Mouse (Mus musculus): ENCODE data around the gene Gm21962. TPM values are rescaled to one million over a fixed set of nuclear protein-coding genes. Genes with fewer than 3 reads are reported as not detected.

The Gm21962 gene
- polyA plus RNA-seq, 1 experiment from 2014 or later = not detected

DNA sequence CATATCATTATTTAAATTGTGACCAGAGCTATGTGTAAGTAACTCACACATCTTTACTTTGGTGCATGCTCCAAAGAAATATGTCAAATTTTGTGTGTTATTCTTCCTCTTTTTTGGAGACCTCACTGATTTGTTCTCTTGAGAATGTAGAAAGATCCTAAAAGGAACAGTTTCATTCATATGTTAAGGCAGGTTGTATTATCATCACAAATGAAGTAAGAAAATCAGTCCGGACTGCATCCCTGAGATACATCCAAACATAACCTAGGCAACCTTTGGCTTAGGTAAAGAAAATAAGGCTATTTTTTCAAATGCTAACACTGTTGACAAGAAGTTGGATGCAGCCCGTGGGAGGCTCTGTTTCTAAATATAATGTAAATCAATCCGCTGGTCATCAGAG lies 28.8 kb upstream of the Gm21962 start:
- H3K4me3 ChIP-seq (ENCODE audit: low read depth, low read length) = no peak overlapping the region
- ATAC-seq (ENCODE audit: low read depth) = no peak
- no peaks in the 10 kb centered on the region for H3K4me1 ChIP-seq (ENCODE audit: control insufficient read depth, insufficient read depth, low read length)
- no peak overlapping the region for H3K27ac ChIP-seq (ENCODE audit: low read depth, low read length)
- H3K9me3 ChIP-seq (ENCODE audit: control insufficient read depth, low read length) = no peaks in the 10 kb centered on the region
- no peaks in the 10 kb centered on the region for H3K27me3 ChIP-seq (ENCODE audit: control insufficient read depth, insufficient read depth, low read length)
- no peak overlapping the region for H3K4me2 ChIP-seq (ENCODE audit: low read depth, low read length)
- no peak overlapping the region for H3K9ac ChIP-seq (replicated peaks; ENCODE audit: low read depth, low read length)
- no peaks in the 10 kb centered on the region for H3K36me3 ChIP-seq (ENCODE audit: control insufficient read depth, insufficient read depth, low read length)
- WGBS = 49% methylated on average over 3 of the region's 3 CpGs

DNA sequence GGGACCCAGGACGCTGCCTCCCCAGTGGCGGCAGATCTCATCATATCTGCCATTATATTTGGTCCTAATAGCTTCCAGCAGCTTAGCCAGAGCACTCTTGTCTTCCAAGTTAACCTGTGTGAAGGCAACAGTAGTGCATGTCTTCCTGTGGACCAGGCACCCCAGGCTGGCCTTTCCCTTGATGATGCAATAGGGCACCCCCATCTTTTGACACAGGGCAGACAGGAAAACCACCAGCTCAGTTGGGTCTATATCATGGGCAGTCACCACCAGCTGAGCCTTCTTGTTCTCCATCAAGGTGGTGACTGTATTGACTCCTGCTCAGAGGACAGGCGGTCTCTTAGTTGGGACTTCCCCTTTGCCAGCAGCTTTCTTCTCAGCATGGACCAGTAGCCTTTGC lies 27.2 kb upstream of the Gm21962 start:
- no peak overlapping the region for H3K4me2 ChIP-seq (ENCODE audit: low read depth, low read length)
- no peaks in the 10 kb centered on the region for H3K27me3 ChIP-seq (ENCODE audit: control insufficient read depth, insufficient read depth, low read length)
- no peaks in the 10 kb centered on the region for H3K36me3 ChIP-seq (ENCODE audit: control insufficient read depth, insufficient read depth, low read length)
- no peak overlapping the region for H3K27ac ChIP-seq (ENCODE audit: low read depth, low read length)
- WGBS = 95% methylated on average over 3 of the region's 3 CpGs
- no peak for ATAC-seq (ENCODE audit: low read depth)
- H3K4me3 ChIP-seq (ENCODE audit: low read depth, low read length) = no peak overlapping the region
- H3K4me1 ChIP-seq (ENCODE audit: control insufficient read depth, insufficient read depth, low read length) = no peaks in the 10 kb centered on the region
- H3K9me3 ChIP-seq (ENCODE audit: control insufficient read depth, low read length) = no peaks in the 10 kb centered on the region
- no peak overlapping the region for H3K9ac ChIP-seq (replicated peaks; ENCODE audit: low read depth, low read length)

DNA sequence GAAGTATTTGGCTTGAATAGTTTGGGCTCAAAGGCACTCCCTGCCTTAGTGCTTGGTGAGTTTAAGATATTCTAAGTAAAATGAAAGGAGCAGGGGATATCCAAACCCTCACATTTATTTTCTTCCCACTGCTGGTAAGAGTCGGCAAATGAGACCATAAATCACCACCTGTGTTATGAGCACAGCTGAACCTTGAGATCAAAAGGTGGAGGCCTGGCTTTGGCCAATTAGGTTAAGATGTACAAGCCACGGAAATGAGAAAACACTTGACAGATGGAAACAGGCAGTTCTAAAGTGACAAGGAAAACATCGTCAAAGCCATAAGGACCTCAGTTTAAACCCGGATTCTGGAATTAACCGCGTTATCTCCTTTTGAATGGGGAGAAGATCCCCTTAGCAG lies 26.4 kb upstream of the Gm21962 start:
- ATAC-seq (ENCODE audit: low read depth) = no peak
- 75% methylated on average over 6 of the region's 6 CpGs for WGBS
- Histone ChIP-seq H3K9ac (replicated peaks; ENCODE audit: low read depth, low read length) (no peak overlapping the region), H3K27ac (ENCODE audit: low read depth, low read length) (no peak overlapping the region), H3K9me3 (ENCODE audit: control insufficient read depth, low read length) (no peaks in the 10 kb centered on the region), H3K27me3 (ENCODE audit: control insufficient read depth, insufficient read depth, low read length) (no peaks in the 10 kb centered on the region), H3K36me3 (ENCODE audit: control insufficient read depth, insufficient read depth, low read length) (no peaks in the 10 kb centered on the region), H3K4me3 (ENCODE audit: low read depth, low read length) (no peak overlapping the region), H3K4me1 (ENCODE audit: control insufficient read depth, insufficient read depth, low read length) (no peaks in the 10 kb centered on the region), H3K4me2 (ENCODE audit: low read depth, low read length) (no peak overlapping the region)

DNA sequence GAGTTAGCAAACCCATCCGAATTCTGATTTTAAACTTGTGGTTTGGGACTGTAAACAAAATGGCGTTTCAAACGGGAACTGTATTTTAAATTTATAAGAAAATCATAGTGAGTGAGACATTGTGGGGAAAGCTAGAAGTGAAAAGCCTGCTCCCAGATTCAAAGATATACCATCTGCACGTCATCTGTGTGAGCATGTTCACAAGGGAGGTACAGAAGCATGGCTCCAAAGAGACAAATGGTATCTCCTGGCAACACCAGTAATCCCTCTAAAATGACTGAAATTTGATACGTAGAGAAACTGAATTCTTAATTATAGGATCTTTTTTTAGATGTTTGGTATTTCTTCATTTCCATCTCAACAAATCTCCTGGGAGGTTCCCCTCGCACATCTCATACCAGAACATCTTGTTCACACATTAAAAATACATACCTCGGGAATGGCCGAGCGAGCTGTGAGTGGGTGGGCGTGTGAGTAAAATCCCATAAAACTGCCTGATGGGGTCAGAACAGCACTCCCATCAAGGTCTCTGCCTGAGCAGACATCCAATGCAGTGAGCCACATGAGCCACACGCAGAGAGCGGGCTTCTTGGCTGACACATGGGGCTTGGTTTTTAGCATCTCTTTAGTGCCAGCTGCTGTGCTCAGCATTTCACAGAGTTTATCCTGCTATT lies 23.8 kb upstream of the Gm21962 start:
- Histone ChIP-seq H3K4me2 (ENCODE audit: low read depth, low read length) (no peak overlapping the region), H3K27me3 (ENCODE audit: control insufficient read depth, insufficient read depth, low read length) (no peaks in the 10 kb centered on the region), H3K4me1 (ENCODE audit: control insufficient read depth, insufficient read depth, low read length) (no peaks in the 10 kb centered on the region), H3K9ac (replicated peaks; ENCODE audit: low read depth, low read length) (no peak overlapping the region), H3K36me3 (ENCODE audit: control insufficient read depth, insufficient read depth, low read length) (no peaks in the 10 kb centered on the region), H3K27ac (ENCODE audit: low read depth, low read length) (no peak overlapping the region), H3K9me3 (ENCODE audit: control insufficient read depth, low read length) (no peaks in the 10 kb centered on the region), H3K4me3 (ENCODE audit: low read depth, low read length) (no peak overlapping the region)
- peak; percentile 66; the same call in 1 of the 2 replicates for ATAC-seq (ENCODE audit: low read depth)
- 67% methylated on average over 12 of the region's 12 CpGs for WGBS

DNA sequence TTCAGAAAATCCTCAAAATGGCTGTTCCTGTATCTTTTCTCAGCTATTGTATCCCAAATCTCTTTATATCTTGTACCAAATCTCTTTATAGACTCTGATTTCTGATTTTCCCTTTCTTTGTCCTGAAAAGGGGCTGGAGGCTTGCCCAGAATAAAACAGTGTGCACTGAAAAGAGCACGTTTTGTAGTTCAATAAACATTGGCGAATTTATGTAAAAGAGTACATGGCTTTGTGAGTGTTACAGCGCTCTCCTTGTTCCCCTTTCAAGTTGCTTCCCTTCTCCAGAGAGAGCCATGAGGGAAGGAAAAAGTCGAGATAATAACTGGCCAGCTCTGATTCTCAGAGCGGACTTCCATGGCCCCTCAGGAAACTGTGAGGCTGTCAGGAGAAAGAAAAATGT lies 22.2 kb upstream of the Gm21962 start:
- H3K4me3 ChIP-seq (ENCODE audit: low read depth, low read length) = no peak overlapping the region
- 52% methylated on average over 5 of the region's 5 CpGs for WGBS
- no peak overlapping the region for H3K27ac ChIP-seq (ENCODE audit: low read depth, low read length)
- H3K4me2 ChIP-seq (ENCODE audit: low read depth, low read length) = no peak overlapping the region
- H3K9ac ChIP-seq (replicated peaks; ENCODE audit: low read depth, low read length) = no peak overlapping the region
- no peaks in the 10 kb centered on the region for H3K4me1 ChIP-seq (ENCODE audit: control insufficient read depth, insufficient read depth, low read length)
- no peaks in the 10 kb centered on the region for H3K9me3 ChIP-seq (ENCODE audit: control insufficient read depth, low read length)
- no peaks in the 10 kb centered on the region for H3K27me3 ChIP-seq (ENCODE audit: control insufficient read depth, insufficient read depth, low read length)
- no peak for ATAC-seq (ENCODE audit: low read depth)
- no peaks in the 10 kb centered on the region for H3K36me3 ChIP-seq (ENCODE audit: control insufficient read depth, insufficient read depth, low read length)

DNA sequence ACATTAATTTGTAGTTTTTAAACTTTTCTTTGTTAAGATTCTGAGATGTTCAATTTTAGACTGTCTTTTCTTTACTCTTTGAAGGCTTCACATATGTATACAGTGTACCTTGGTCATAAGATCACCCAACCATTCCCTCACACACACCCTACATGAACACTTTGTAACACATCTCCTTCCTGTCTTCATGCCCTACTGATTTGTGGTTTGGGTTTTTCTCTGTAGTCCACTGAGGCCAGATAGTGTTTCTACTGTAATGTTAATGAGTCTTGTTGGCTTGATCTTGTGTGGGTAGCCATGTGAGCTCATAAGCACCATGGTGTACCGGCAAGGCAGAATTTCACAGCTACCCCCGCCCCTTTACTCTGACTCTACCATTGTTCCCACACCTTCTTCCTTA lies 18.5 kb upstream of the Gm21962 start:
- no peak overlapping the region for H3K4me3 ChIP-seq (ENCODE audit: low read depth, low read length)
- no peaks in the 10 kb centered on the region for H3K4me1 ChIP-seq (ENCODE audit: control insufficient read depth, insufficient read depth, low read length)
- no peak overlapping the region for H3K4me2 ChIP-seq (ENCODE audit: low read depth, low read length)
- H3K27ac ChIP-seq (ENCODE audit: low read depth, low read length) = no peak overlapping the region
- no peaks in the 10 kb centered on the region for H3K27me3 ChIP-seq (ENCODE audit: control insufficient read depth, insufficient read depth, low read length)
- no peak for ATAC-seq (ENCODE audit: low read depth)
- 89% methylated on average over 2 of the region's 2 CpGs for WGBS
- no peak overlapping the region for H3K9ac ChIP-seq (replicated peaks; ENCODE audit: low read depth, low read length)
- no peaks in the 10 kb centered on the region for H3K36me3 ChIP-seq (ENCODE audit: control insufficient read depth, insufficient read depth, low read length)
- no peaks in the 10 kb centered on the region for H3K9me3 ChIP-seq (ENCODE audit: control insufficient read depth, low read length)

DNA sequence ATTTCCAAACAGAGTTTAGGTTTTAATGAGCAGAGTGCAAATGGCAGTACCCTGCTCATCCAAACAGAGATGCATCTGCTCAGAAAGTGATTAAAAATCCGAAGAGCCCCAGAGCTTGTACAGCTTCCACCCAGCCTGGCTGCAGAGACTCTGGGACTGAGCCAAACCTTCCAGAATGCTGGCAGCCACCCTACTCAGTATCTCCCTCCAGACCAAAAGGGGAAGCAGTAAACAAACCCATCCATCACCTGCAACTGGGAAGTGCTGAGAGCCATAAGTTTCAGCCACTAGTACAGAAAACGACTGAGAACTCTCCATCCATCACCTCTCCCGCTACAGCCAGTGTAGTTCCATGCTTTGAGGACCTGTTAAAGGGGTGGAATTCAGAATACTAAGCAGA lies 9.6 kb downstream of the Gm21962 start:
- no peaks in the 10 kb centered on the region for H3K36me3 ChIP-seq (ENCODE audit: control insufficient read depth, insufficient read depth, low read length)
- ATAC-seq (ENCODE audit: low read depth) = peak; percentile 92
- no peak overlapping the region for H3K4me2 ChIP-seq (ENCODE audit: low read depth, low read length)
- 4% methylated on average over 3 of the region's 3 CpGs for WGBS
- H3K9me3 ChIP-seq (ENCODE audit: control insufficient read depth, low read length) = no peaks in the 10 kb centered on the region
- H3K4me3 ChIP-seq (ENCODE audit: low read depth, low read length) = no peak overlapping the region
- peaks cover 14% of the 10 kb centered on the region; the same call in 1 of the 2 replicates for H3K4me1 ChIP-seq (ENCODE audit: control insufficient read depth, insufficient read depth, low read length)
- H3K9ac ChIP-seq (replicated peaks; ENCODE audit: low read depth, low read length) = no peak overlapping the region
- no peak overlapping the region; the same call in 1 of the 2 replicates for H3K27ac ChIP-seq (ENCODE audit: low read depth, low read length)
- no peaks in the 10 kb centered on the region for H3K27me3 ChIP-seq (ENCODE audit: control insufficient read depth, insufficient read depth, low read length)

DNA sequence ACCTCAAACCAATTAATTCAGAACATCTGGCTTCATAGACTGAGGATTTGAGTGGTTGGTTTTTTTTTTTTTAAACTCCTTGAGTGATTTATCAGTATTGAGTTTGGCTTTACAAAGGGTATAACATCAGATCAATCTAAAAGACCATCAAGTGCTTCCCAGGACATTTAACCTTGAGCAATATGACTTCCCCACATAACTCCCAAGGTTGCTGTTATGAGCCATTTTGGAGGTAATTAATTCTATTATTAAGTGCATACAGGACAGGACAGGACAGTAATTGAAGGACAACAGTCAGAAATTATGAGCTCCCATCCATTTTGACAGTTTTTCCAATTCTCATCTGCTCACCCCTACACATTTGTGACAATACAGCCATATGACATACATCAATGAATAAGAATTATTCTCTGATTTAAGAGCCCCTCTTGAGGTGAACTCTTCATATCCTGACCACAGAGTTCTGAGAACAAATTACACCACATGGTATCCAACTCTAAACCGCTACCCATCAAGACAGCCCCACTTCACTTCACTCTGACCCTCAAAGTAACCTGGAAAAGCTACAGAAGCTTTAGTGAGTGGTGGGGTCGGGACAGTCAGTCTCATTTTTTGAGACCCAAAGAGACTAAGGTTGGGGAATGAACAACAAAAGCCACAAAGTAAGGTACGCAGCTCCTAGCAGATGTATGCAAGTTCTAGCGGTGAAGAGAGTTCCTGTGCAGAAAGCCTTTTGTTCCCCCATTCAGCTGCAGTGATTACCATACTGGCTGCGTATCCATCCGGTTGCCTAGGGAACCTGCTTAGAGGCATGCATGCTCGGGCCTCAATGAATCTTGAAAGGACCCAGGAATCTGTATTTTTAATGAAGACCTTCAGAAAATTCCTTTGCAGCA lies 11.8 kb downstream of the Gm21962 start:
- Histone ChIP-seq H3K27me3 (ENCODE audit: control insufficient read depth, insufficient read depth, low read length) (no peaks in the 10 kb centered on the region), H3K4me1 (ENCODE audit: control insufficient read depth, insufficient read depth, low read length) (peaks cover 14% of the 10 kb centered on the region; the same call in 1 of the 2 replicates), H3K4me2 (ENCODE audit: low read depth, low read length) (peak overlapping the region; percentile 26; the same call in 1 of the 2 replicates), H3K4me3 (ENCODE audit: low read depth, low read length) (no peak overlapping the region), H3K36me3 (ENCODE audit: control insufficient read depth, insufficient read depth, low read length) (no peaks in the 10 kb centered on the region), H3K9me3 (ENCODE audit: control insufficient read depth, low read length) (no peaks in the 10 kb centered on the region), H3K27ac (ENCODE audit: low read depth, low read length) (peak overlapping the region; percentile 73), H3K9ac (replicated peaks; ENCODE audit: low read depth, low read length) (no peak overlapping the region)
- ATAC-seq (ENCODE audit: low read depth) = peak; percentile 93
- WGBS = 7% methylated on average over 7 of the region's 7 CpGs

DNA sequence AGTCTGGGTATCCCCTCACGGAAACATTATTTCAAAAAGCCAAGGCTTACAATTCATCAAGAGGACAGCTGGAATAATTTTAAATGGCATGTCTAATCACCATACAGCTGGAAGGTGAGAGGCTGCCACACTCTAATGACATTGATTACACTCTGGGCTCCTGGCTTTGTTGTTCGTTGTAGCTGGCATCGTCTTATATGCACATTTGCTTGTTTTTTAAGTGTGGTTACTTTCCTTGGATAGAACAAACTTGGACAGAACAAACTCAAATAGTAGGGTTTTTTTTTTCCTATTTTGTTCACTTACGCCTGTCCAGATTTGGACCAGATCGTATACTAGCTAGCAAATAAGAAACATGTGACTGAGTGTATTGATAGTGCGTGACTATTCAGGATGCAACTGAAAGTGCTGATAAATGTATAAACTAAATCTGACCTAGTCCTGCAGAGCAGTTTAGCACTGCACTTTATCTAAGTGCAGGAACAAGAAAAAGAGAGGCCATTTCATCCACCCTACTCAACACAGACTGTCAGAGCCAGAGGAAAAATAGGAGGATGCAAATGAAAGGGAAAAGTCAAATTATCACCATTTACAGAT lies 12.6 kb downstream of the Gm21962 start:
- Histone ChIP-seq H3K4me1 (ENCODE audit: control insufficient read depth, insufficient read depth, low read length) (peaks cover 14% of the 10 kb centered on the region; the same call in 1 of the 2 replicates), H3K9ac (replicated peaks; ENCODE audit: low read depth, low read length) (no peak overlapping the region), H3K4me3 (ENCODE audit: low read depth, low read length) (no peak overlapping the region), H3K27me3 (ENCODE audit: control insufficient read depth, insufficient read depth, low read length) (no peaks in the 10 kb centered on the region), H3K4me2 (ENCODE audit: low read depth, low read length) (peak overlapping the region; percentile 26; the same call in 1 of the 2 replicates), H3K27ac (ENCODE audit: low read depth, low read length) (peak overlapping the region; percentile 73), H3K36me3 (ENCODE audit: control insufficient read depth, insufficient read depth, low read length) (no peaks in the 10 kb centered on the region), H3K9me3 (ENCODE audit: control insufficient read depth, low read length) (no peaks in the 10 kb centered on the region)
- 13% methylated on average over 6 of the region's 6 CpGs for WGBS
- ATAC-seq (ENCODE audit: low read depth) = peak; percentile 70
